Mouse (Mus musculus) MEL-GATA-1-ER (cell line): Measurements from ENCODE around the gene Mup11.
"Not testable (repeated sequence)": the region's sequence is repeated elsewhere in the genome, so short reads cannot be mapped to it uniquely, and the experiment has no call there.

ENCODE experiments used
- DNase-seq: peaks from one replicate; pipeline ENCODE4 v3.0.0-alpha.2; 2012; ENCODE audit warnings: low read depth; ENCODE audit errors: extremely low read depth

Mup11 gene

GRCm38 (mm10) chr4:60662311-60662710 is at the start of gene Mup11:
Gene Mup11, minus strand, starts transcription at chr4:60662411.
- DNase-seq = not testable (repeated sequence)
